Mouse (Mus musculus) monocyte, adult 5-6 weeks (primary cell): ENCODE measurements around the gene Ttc28. TPM values are rescaled to one million over a fixed set of nuclear protein-coding genes. Genes with fewer than 3 reads are reported as not detected.

Experiments used
- ATAC-seq: fragments of 153-309, 156-312 bp; replicated peaks from 2 replicates; pipeline ENCODE4 v1.8.0; 2017; ENCODE audit warnings: mild to moderate bottlenecking; ENCODE audit not compliant: low TSS enrichment, insufficient number of reproducible peaks, severe bottlenecking, poor library complexity, low FRiP score
- total RNA-seq: library from RNA; stranded (forward); fragments of 200-1000, 200-491, 200-594 nt; gene quantifications from 3 replicates; pipeline ENCODE4 v1.2.3, GENCODE M21; 2017

Ttc28 gene
- total RNA-seq, 1 experiment from 2014 or later: 2.4 TPM

GRCm38 (mm10) chr5:111104801-111105200 lies 225.2 kb downstream of the Ttc28 start:
- ATAC-seq: no peak

- ATAC-seq: no peak
Observed at GRCm38 (mm10) chr5:111111378-111111777, 231.8 kb downstream of the Ttc28 start.

- no peak for ATAC-seq
Observed at GRCm38 (mm10) chr5:111113183-111113582, 233.6 kb downstream of the Ttc28 start.

GRCm38 (mm10) chr5:111113694-111114375 lies 234.2 kb downstream of the Ttc28 start:
- no peak for ATAC-seq

- no peak for ATAC-seq
Observed at GRCm38 (mm10) chr5:111114597-111114996, 235.0 kb downstream of the Ttc28 start.

GRCm38 (mm10) chr5:111115519-111116350 lies 236.1 kb downstream of the Ttc28 start:
- peak; percentile 37 for ATAC-seq

GRCm38 (mm10) chr5:111119805-111120204 lies 240.2 kb downstream of the Ttc28 start:
- no peak for ATAC-seq

- ATAC-seq: no peak
Observed at GRCm38 (mm10) chr5:111120298-111120697, 240.7 kb downstream of the Ttc28 start.

- no peak for ATAC-seq
Observed at GRCm38 (mm10) chr5:111120705-111121420, 241.3 kb downstream of the Ttc28 start.

GRCm38 (mm10) chr5:111122332-111123049 lies 242.9 kb downstream of the Ttc28 start:
- no peak for ATAC-seq

GRCm38 (mm10) chr5:111123050-111123746 lies 243.6 kb downstream of the Ttc28 start:
- no peak for ATAC-seq

- no peak for ATAC-seq
Observed at GRCm38 (mm10) chr5:111124620-111125200, 245.1 kb downstream of the Ttc28 start.

GRCm38 (mm10) chr5:111125746-111126145 lies 246.1 kb downstream of the Ttc28 start:
- no peak for ATAC-seq

GRCm38 (mm10) chr5:111127786-111128185 lies 248.2 kb downstream of the Ttc28 start:
- ATAC-seq: no peak

- ATAC-seq: no peak
Observed at GRCm38 (mm10) chr5:111130121-111130520, 250.5 kb downstream of the Ttc28 start.

- no peak for ATAC-seq
Observed at GRCm38 (mm10) chr5:111131561-111131960, 252.0 kb downstream of the Ttc28 start.

GRCm38 (mm10) chr5:111133150-111133549 lies 253.5 kb downstream of the Ttc28 start:
- peak; percentile 47; the same call in 1 of the 2 replicates for ATAC-seq

GRCm38 (mm10) chr5:111133754-111134153 lies 254.2 kb downstream of the Ttc28 start:
- no peak for ATAC-seq
